Mouse (Mus musculus) liver, adult 2 months (tissue): Measurements from ENCODE around the gene Supv3l1. TPM values are rescaled to one million over a fixed set of nuclear protein-coding genes. Genes with fewer than 3 reads are reported as not detected.

Source experiments
- DNase-seq: peaks from one replicate; pipeline ENCODE4 v3.0.0-alpha.2; 2011; ENCODE audit warnings: low read depth, low spot score; ENCODE audit errors: extremely low read depth
- H3K27ac ChIP-seq: fragments of 200-500 bp; replicated peaks from 2 replicates; pipeline ENCODE4 v1.5.1; 2012; ENCODE audit warnings: low read depth, mild to moderate bottlenecking, control low read depth, inconsistent platforms, low read length; ENCODE audit not compliant: insufficient read depth
- H3K27me3 ChIP-seq: fragments of 200-500 bp; 2 replicates; pipeline ENCODE4 v1.6.1; 2012; ENCODE audit warnings: mild to moderate bottlenecking, moderate library complexity, low read length, inconsistent platforms; ENCODE audit not compliant: control insufficient read depth, insufficient read depth
- H3K36me3 ChIP-seq: fragments of 200-500 bp; 2 replicates; pipeline ENCODE4 v1.6.1; 2012; ENCODE audit warnings: low read length, inconsistent platforms; ENCODE audit not compliant: control insufficient read depth, insufficient read depth
- H3K4me1 ChIP-seq: fragments of 200-500 bp; 2 replicates; pipeline ENCODE4 v1.6.1; 2011; ENCODE audit warnings: low read length; ENCODE audit not compliant: control insufficient read depth, insufficient read depth
- H3K4me3 ChIP-seq: fragments of 200-500 bp; 2 replicates; pipeline ENCODE4 v1.5.1; 2011; ENCODE audit warnings: low read depth, mild to moderate bottlenecking, control low read depth, low read length, moderate library complexity; ENCODE audit not compliant: insufficient read depth
- H3K79me2 ChIP-seq: fragments of 200-500 bp; 2 replicates; pipeline ENCODE4 v1.6.1; 2012; ENCODE audit warnings: inconsistent platforms, mild to moderate bottlenecking, low read length, moderate library complexity; ENCODE audit not compliant: control insufficient read depth, insufficient read depth
- H3K9ac ChIP-seq: fragments of 200-500 bp; 2 replicates; pipeline ENCODE4 v1.6.1; 2012; ENCODE audit warnings: low read depth, mild to moderate bottlenecking, control low read depth, inconsistent platforms, low read length
- CTCF ChIP-seq: fragments of 200-500 bp; IDR thresholded peaks from 2 replicates; pipeline ENCODE4 v1.5.1; 2011; ENCODE audit warnings: low read depth, low read length, control low read depth
- POLR2A ChIP-seq: fragments of 200-500 bp; IDR thresholded peaks from 2 replicates; pipeline ENCODE4 v1.6.1; 2011; ENCODE audit warnings: low read length, control low read depth; ENCODE audit not compliant: insufficient read depth; ENCODE audit errors: extremely low read depth
- WGBS: fragments of 180-500 bp; shearing (Covaris S2); methylation state at CpG from one replicate; pipeline ENCODE4 v1.1.7; 2018; 5-methylcytosine and 5-hydroxymethylcytosine counted together
- polyA plus RNA-seq: library from polyadenylated mRNA; depleted of rRNA; stranded (reverse); fragments of >200 nt; gene quantifications from 2 replicates; pipeline ENCODE4 v1.2.3, GENCODE M21; 2012
- total RNA-seq: library from RNA; depleted of rRNA; stranded (reverse); fragments of >200 nt; gene quantifications from 2 replicates; pipeline ENCODE4 v1.2.3, GENCODE M21; 2014

Supv3l1 gene
- total and polyA plus RNA-seq, 2 experiments = 12.1 to 18.8 TPM

DNA sequence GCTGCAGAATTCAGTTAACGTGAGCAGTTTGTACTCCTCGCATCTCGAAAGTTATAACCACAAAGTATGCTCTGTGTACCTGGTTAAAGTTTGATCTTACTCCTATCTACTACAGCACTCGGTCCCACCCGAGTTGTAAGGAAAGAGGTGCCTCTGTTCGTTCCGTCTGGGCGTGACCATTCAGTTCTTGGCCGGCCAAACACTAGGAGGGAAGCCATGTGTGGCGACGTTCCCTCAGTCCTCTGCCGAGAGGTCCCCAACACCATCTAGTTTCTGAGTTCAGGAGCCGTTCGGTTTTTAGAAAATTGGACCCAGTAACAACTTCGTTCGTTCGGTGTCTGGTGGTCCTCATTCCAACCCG is 722 bp upstream of the Supv3l1 start:
- H3K4me3 ChIP-seq = peak overlapping the region; percentile 99
- TF ChIP-seq CTCF = no peak
- no peak for TF ChIP-seq POLR2A
- H3K27me3 ChIP-seq = no peaks in the 10 kb centered on the region
- peaks cover 6% of the 10 kb centered on the region; the same call in 1 of the 2 replicates for H3K79me2 ChIP-seq
- H3K4me1 ChIP-seq = peaks cover 6% of the 10 kb centered on the region; the same call in 1 of the 2 replicates
- H3K9ac ChIP-seq = peak overlapping the region; percentile 77
- DNase-seq = no peak
- peaks cover 12% of the 10 kb centered on the region for H3K36me3 ChIP-seq
- 35% methylated on average over 18 of the region's 18 CpGs for WGBS
- H3K27ac ChIP-seq = peak overlapping the region; percentile 89

DNA sequence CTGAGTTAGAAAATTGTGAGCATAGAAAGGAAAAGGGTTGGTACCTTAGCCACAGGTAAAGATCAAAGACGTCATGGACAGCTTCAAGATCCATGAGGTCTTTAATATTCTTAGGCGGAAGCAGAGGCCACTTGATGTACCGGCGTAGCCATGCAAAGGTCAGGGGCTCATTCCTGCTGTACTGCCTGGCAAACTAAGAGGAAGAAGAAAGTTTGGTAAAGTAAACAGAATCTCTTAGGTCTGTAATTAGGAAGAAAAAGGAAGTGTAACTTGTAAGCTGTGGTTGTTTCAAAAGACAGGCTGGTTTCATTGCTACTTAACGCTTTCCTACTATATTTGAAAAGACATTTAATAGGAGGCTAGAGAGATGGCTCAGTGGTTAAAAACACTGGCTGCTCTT is 19.1 kb downstream of the Supv3l1 start:
- WGBS = 92% methylated on average over 5 of the region's 5 CpGs
- Histone ChIP-seq H3K4me3 (no peak overlapping the region), H3K79me2 (no peaks in the 10 kb centered on the region), H3K36me3 (peaks cover 46% of the 10 kb centered on the region), H3K9ac (no peak overlapping the region), H3K4me1 (no peaks in the 10 kb centered on the region), H3K27ac (no peak overlapping the region), H3K27me3 (no peaks in the 10 kb centered on the region)
- TF ChIP-seq POLR2A (no peak), CTCF (no peak)
- no peak for DNase-seq

- no peak for DNase-seq
- no peak for TF ChIP-seq POLR2A
- TF ChIP-seq CTCF = no peak
- no peaks in the 10 kb centered on the region for H3K27me3 ChIP-seq
- H3K27ac ChIP-seq = no peak overlapping the region
- 42% methylated on average over 9 of the region's 9 CpGs for WGBS
- peaks cover 14% of the 10 kb centered on the region for H3K36me3 ChIP-seq
- H3K4me3 ChIP-seq = no peak overlapping the region
- no peaks in the 10 kb centered on the region for H3K79me2 ChIP-seq
- no peaks in the 10 kb centered on the region for H3K4me1 ChIP-seq
- no peak overlapping the region for H3K9ac ChIP-seq
These were observed 24.3 kb downstream of the Supv3l1 start for GRCm38 (mm10) chr10:62425081-62425871.

DNA sequence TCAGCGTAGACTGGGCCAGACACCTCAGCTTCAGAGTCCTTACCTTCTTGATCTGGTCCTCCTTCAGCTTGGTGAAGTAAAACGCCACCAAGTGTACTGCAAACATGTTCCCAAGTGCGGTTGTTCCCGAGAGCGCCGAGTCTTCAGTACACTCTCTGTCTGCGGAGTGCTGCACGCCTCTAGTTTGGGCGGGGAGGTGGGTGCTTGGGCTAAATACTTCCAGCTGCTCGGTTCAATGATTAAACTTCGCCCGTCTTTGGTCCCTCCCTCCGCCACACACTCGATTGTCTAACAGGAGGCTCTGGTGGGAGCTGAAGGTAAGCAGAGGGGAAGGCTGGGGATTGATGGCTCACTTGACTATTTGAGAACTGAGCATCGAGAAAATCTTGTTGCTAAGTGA is 27.3 kb downstream of the Supv3l1 start, which contains the start of gene Hkdc1:
Gene Hkdc1, minus strand, starts transcription at position 237 of the 400 bp plus-strand sequence.
- H3K4me3 ChIP-seq = no peak within 1 kb of the TSS
- no peaks in the 10 kb centered on the region for H3K4me1 ChIP-seq
- no peaks in the 10 kb centered on the region for H3K36me3 ChIP-seq
- no peaks in the 10 kb centered on the region for H3K27me3 ChIP-seq
- no peaks in the 10 kb centered on the region for H3K79me2 ChIP-seq
- 38% methylated on average over 15 of the region's 15 CpGs for WGBS
- H3K9ac ChIP-seq = no peak within 1 kb of the TSS
- DNase-seq = no peak
- H3K27ac ChIP-seq = no peak within 1 kb of the TSS
- TF ChIP-seq CTCF = no peak
- TF ChIP-seq POLR2A = no peak

GRCm38 (mm10) chr10:62421127-62421526 is 28.4 kb downstream of the Supv3l1 start:
- no peaks in the 10 kb centered on the region for H3K4me1 ChIP-seq
- H3K79me2 ChIP-seq = no peaks in the 10 kb centered on the region
- H3K27ac ChIP-seq = no peak overlapping the region
- no peak for DNase-seq
- no peak for TF ChIP-seq CTCF
- TF ChIP-seq POLR2A = no peak
- no peaks in the 10 kb centered on the region for H3K36me3 ChIP-seq
- no peaks in the 10 kb centered on the region for H3K27me3 ChIP-seq
- no peak overlapping the region for H3K4me3 ChIP-seq
- WGBS = 73% methylated on average over 3 of the region's 3 CpGs
- H3K9ac ChIP-seq = no peak overlapping the region

DNA sequence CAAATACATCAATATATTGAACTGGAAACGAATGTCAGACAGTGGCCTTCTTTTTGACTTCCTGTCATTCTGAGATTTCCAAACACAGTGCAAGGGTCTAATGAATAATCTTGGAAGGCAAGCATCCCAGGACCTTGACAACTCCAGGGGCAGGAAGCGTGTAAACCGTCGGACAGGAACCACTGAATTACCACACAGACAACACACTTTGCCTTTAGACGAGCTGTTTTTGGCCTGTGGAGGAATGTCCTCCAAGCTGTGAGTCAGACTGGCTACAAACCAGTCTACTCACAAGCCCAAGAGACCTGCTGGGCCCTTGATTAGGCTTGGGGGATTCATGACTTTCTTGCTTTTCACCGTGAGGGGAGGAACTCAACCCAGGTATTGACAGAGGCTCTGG is 29.1 kb downstream of the Supv3l1 start:
- no peak for TF ChIP-seq CTCF
- no peak for TF ChIP-seq POLR2A
- no peak overlapping the region for H3K4me3 ChIP-seq
- H3K9ac ChIP-seq = no peak overlapping the region
- DNase-seq = no peak
- no peaks in the 10 kb centered on the region for H3K36me3 ChIP-seq
- no peaks in the 10 kb centered on the region for H3K27me3 ChIP-seq
- 41% methylated on average over 6 of the region's 6 CpGs for WGBS
- no peaks in the 10 kb centered on the region for H3K4me1 ChIP-seq
- no peak overlapping the region for H3K27ac ChIP-seq
- H3K79me2 ChIP-seq = no peaks in the 10 kb centered on the region
